Mouse (Mus musculus): ENCODE data around the gene Med13. TPM values are rescaled to one million over a fixed set of nuclear protein-coding genes. Genes with fewer than 3 reads are reported as not detected.
"Not testable (repeated sequence)": the region's sequence is repeated elsewhere in the genome, so short reads cannot be mapped to it uniquely, and the experiment has no call there.

Med13 gene
- polyA plus RNA-seq, 1 experiment from 2014 or later: 14.2 TPM

- not testable (repeated sequence) for H3K4me1 ChIP-seq (replicated peaks; ENCODE audit: control insufficient read depth, insufficient read depth, low read length); H3K27ac ChIP-seq (ENCODE audit: low read depth); H3K9ac ChIP-seq (ENCODE audit: low read length); H3K9me3 ChIP-seq (ENCODE audit: control insufficient read depth, low read length); H3K27me3 ChIP-seq (replicated peaks; ENCODE audit: control insufficient read depth, insufficient read depth, low read length); H3K4me3 ChIP-seq (ENCODE audit: low read depth, low read length); H3K4me2 ChIP-seq (ENCODE audit: low read length); ATAC-seq (replicated peaks; ENCODE audit: low FRiP score, low TSS enrichment, low read depth); DNase-seq (ENCODE audit: low spot score)
- H3K36me3 ChIP-seq (ENCODE audit: control insufficient read depth, insufficient read depth, low read length): peaks cover 42% of the 10 kb centered on the region
- 94% methylated on average over 10 of the region's 10 CpGs for WGBS
Measured at GRCm38 (mm10) chr11:86292201-86292600, 65.2 kb downstream of the Med13 start.

- Histone ChIP-seq H3K4me1 (replicated peaks; ENCODE audit: control insufficient read depth, insufficient read depth, low read length) (no peaks in the 10 kb centered on the region), H3K4me3 (ENCODE audit: low read depth, low read length) (no peak overlapping the region), H3K9ac (ENCODE audit: low read length) (no peak overlapping the region), H3K27ac (ENCODE audit: low read depth) (no peak overlapping the region), H3K27me3 (replicated peaks; ENCODE audit: control insufficient read depth, insufficient read depth, low read length) (no peaks in the 10 kb centered on the region), H3K36me3 (ENCODE audit: control insufficient read depth, insufficient read depth, low read length) (peaks cover 43% of the 10 kb centered on the region), H3K4me2 (ENCODE audit: low read length) (no peak overlapping the region), H3K9me3 (ENCODE audit: control insufficient read depth, low read length) (no peaks in the 10 kb centered on the region)
- DNase-seq (ENCODE audit: low spot score) (no peak), ATAC-seq (replicated peaks; ENCODE audit: low FRiP score, low TSS enrichment, low read depth) (no peak)
- 92% methylated on average over 6 of the region's 6 CpGs for WGBS
Measured at GRCm38 (mm10) chr11:86291714-86292113, 65.7 kb downstream of the Med13 start.

GRCm38 (mm10) chr11:86285729-86286128 is 71.7 kb downstream of the Med13 start:
- no peak for ATAC-seq (replicated peaks; ENCODE audit: low FRiP score, low TSS enrichment, low read depth)
- WGBS: 89% methylated on average over 8 of the region's 8 CpGs

GRCm38 (mm10) chr11:86278442-86279102 is 78.8 kb downstream of the Med13 start:
- H3K36me3 ChIP-seq (ENCODE audit: control insufficient read depth, insufficient read depth, low read length): peaks cover 94% of the 10 kb centered on the region
- no peak for ATAC-seq (replicated peaks; ENCODE audit: low FRiP score, low TSS enrichment, low read depth)
- WGBS: 96% methylated on average over 6 of the region's 6 CpGs

More at GRCm38 (mm10) chr11:86285729-86286128, 71.7 kb downstream of the Med13 start:
- Histone ChIP-seq H3K27ac (ENCODE audit: low read depth) (no peak overlapping the region), H3K36me3 (ENCODE audit: control insufficient read depth, insufficient read depth, low read length) (peaks cover 89% of the 10 kb centered on the region), H3K9ac (ENCODE audit: low read length) (no peak overlapping the region), H3K27me3 (replicated peaks; ENCODE audit: control insufficient read depth, insufficient read depth, low read length) (no peaks in the 10 kb centered on the region), H3K4me3 (ENCODE audit: low read depth, low read length) (no peak overlapping the region), H3K9me3 (ENCODE audit: control insufficient read depth, low read length) (no peaks in the 10 kb centered on the region), H3K4me1 (replicated peaks; ENCODE audit: control insufficient read depth, insufficient read depth, low read length) (no peaks in the 10 kb centered on the region), H3K4me2 (ENCODE audit: low read length) (no peak overlapping the region)
- no peak for DNase-seq (ENCODE audit: low spot score)

GRCm38 (mm10) chr11:86257460-86258076 is 99.8 kb downstream of the Med13 start, which contains the start of gene Ints2:
Gene Ints2 (minus strand): TSS chr11:86257575.
- peak; percentile 90 for ATAC-seq (replicated peaks; ENCODE audit: low FRiP score, low TSS enrichment, low read depth)
- H3K27me3 ChIP-seq (replicated peaks; ENCODE audit: control insufficient read depth, insufficient read depth, low read length): no peaks in the 10 kb centered on the region

More at GRCm38 (mm10) chr11:86278442-86279102, 78.8 kb downstream of the Med13 start:
- H3K9ac ChIP-seq (ENCODE audit: low read length): no peak overlapping the region
- no peaks in the 10 kb centered on the region for H3K9me3 ChIP-seq (ENCODE audit: control insufficient read depth, low read length)
- H3K4me1 ChIP-seq (replicated peaks; ENCODE audit: control insufficient read depth, insufficient read depth, low read length): no peaks in the 10 kb centered on the region
- H3K27ac ChIP-seq (ENCODE audit: low read depth): no peak overlapping the region
- H3K4me2 ChIP-seq (ENCODE audit: low read length): no peak overlapping the region
- no peaks in the 10 kb centered on the region for H3K27me3 ChIP-seq (replicated peaks; ENCODE audit: control insufficient read depth, insufficient read depth, low read length)
- no peak overlapping the region for H3K4me3 ChIP-seq (ENCODE audit: low read depth, low read length)
- no peak for DNase-seq (ENCODE audit: low spot score)

GRCm38 (mm10) chr11:86257054-86257453 is 100.3 kb downstream of the Med13 start:
- H3K9me3 ChIP-seq (ENCODE audit: control insufficient read depth, low read length): no peaks in the 10 kb centered on the region
- DNase-seq (ENCODE audit: low spot score) (no peak), ATAC-seq (replicated peaks; ENCODE audit: low FRiP score, low TSS enrichment, low read depth) (peak; percentile 13; the same call in 1 of the 2 replicates)
- H3K4me1 ChIP-seq (replicated peaks; ENCODE audit: control insufficient read depth, insufficient read depth, low read length): peaks cover 8% of the 10 kb centered on the region; the same call in 1 of the 2 replicates
- peak overlapping the region; percentile 71 for H3K9ac ChIP-seq (ENCODE audit: low read length)
- peaks cover 8% of the 10 kb centered on the region for H3K36me3 ChIP-seq (ENCODE audit: control insufficient read depth, insufficient read depth, low read length)
- peak overlapping the region; percentile 79 for H3K27ac ChIP-seq (ENCODE audit: low read depth)
- no peaks in the 10 kb centered on the region for H3K27me3 ChIP-seq (replicated peaks; ENCODE audit: control insufficient read depth, insufficient read depth, low read length)
- peak overlapping the region; percentile 57 for H3K4me2 ChIP-seq (ENCODE audit: low read length)
- peak overlapping the region; percentile 68 for H3K4me3 ChIP-seq (ENCODE audit: low read depth, low read length)
- under 1% methylated on average over 22 of the region's 22 CpGs for WGBS

More at GRCm38 (mm10) chr11:86257460-86258076, 99.8 kb downstream of the Med13 start, which contains the start of gene Ints2:
- Histone ChIP-seq H3K9ac (ENCODE audit: low read length) (peak within 1 kb of the TSS; percentile 71), H3K27ac (ENCODE audit: low read depth) (peak within 1 kb of the TSS; percentile 79), H3K4me2 (ENCODE audit: low read length) (peak within 1 kb of the TSS; percentile 57), H3K4me3 (ENCODE audit: low read depth, low read length) (peak within 1 kb of the TSS; percentile 68), H3K9me3 (ENCODE audit: control insufficient read depth, low read length) (no peaks in the 10 kb centered on the region), H3K36me3 (ENCODE audit: control insufficient read depth, insufficient read depth, low read length) (0 out of 2 replicates have a peak, but pooled peaks cover 6% of the 10 kb centered on the region), H3K4me1 (replicated peaks; ENCODE audit: control insufficient read depth, insufficient read depth, low read length) (peaks cover 8% of the 10 kb centered on the region; the same call in 1 of the 2 replicates)
- 10% methylated on average over 32 of the region's 32 CpGs for WGBS
- peak; percentile 96 for DNase-seq (ENCODE audit: low spot score)

- peaks cover 39% of the 10 kb centered on the region for H3K36me3 ChIP-seq (ENCODE audit: control insufficient read depth, insufficient read depth, low read length)
- H3K27me3 ChIP-seq (replicated peaks; ENCODE audit: control insufficient read depth, insufficient read depth, low read length): no peaks in the 10 kb centered on the region
- no peak overlapping the region for H3K4me3 ChIP-seq (ENCODE audit: low read depth, low read length)
- ATAC-seq (replicated peaks; ENCODE audit: low FRiP score, low TSS enrichment, low read depth): no peak
- 79% methylated on average over 1 of the region's 1 CpGs for WGBS
- no peak overlapping the region for H3K9ac ChIP-seq (ENCODE audit: low read length)
- no peaks in the 10 kb centered on the region for H3K9me3 ChIP-seq (ENCODE audit: control insufficient read depth, low read length)
- H3K27ac ChIP-seq (ENCODE audit: low read depth): no peak overlapping the region
- no peak for DNase-seq (ENCODE audit: low spot score)
- no peak overlapping the region for H3K4me2 ChIP-seq (ENCODE audit: low read length)
- H3K4me1 ChIP-seq (replicated peaks; ENCODE audit: control insufficient read depth, insufficient read depth, low read length): peaks cover 8% of the 10 kb centered on the region; the same call in 1 of the 2 replicates
Measured at GRCm38 (mm10) chr11:86253342-86253741, 104.1 kb downstream of the Med13 start.

GRCm38 (mm10) chr11:86232446-86232845 is 125.0 kb downstream of the Med13 start:
- DNase-seq (ENCODE audit: low spot score) (no peak), ATAC-seq (replicated peaks; ENCODE audit: low FRiP score, low TSS enrichment, low read depth) (no peak)
- no peaks in the 10 kb centered on the region for H3K4me1 ChIP-seq (replicated peaks; ENCODE audit: control insufficient read depth, insufficient read depth, low read length)
- no peak overlapping the region for H3K4me2 ChIP-seq (ENCODE audit: low read length)
- no peaks in the 10 kb centered on the region for H3K9me3 ChIP-seq (ENCODE audit: control insufficient read depth, low read length)
- no peak overlapping the region for H3K9ac ChIP-seq (ENCODE audit: low read length)
- H3K27me3 ChIP-seq (replicated peaks; ENCODE audit: control insufficient read depth, insufficient read depth, low read length): no peaks in the 10 kb centered on the region
- H3K4me3 ChIP-seq (ENCODE audit: low read depth, low read length): no peak overlapping the region
- 69% methylated on average over 4 of the region's 4 CpGs for WGBS
- peaks cover 84% of the 10 kb centered on the region for H3K36me3 ChIP-seq (ENCODE audit: control insufficient read depth, insufficient read depth, low read length)
- no peak overlapping the region for H3K27ac ChIP-seq (ENCODE audit: low read depth)
